Mouse (Mus musculus): Measurements from ENCODE around the gene Pex11g.

Pex11g gene

DNA sequence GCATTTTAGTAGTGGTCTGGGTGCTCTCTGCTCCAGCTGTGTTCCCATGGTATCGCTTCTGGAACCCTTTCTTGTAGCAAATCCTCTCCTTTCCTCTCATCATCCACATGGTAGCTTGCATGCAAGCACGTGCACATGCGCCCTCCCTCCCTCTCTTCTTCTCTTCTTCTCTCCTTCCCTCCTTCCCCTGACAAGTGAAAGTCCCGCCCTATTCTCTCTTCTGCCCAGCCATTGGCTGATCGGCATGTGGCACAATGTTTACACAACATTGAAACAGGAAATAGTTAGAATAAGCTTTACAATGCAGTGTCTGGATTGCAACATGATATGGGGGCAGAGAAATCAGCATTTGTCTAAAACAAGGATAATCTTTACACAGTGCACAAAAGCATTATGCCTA, 14.1 kb upstream of the Pex11g start:
- no peak for DNase-seq (ENCODE audit: low read depth)

DNA sequence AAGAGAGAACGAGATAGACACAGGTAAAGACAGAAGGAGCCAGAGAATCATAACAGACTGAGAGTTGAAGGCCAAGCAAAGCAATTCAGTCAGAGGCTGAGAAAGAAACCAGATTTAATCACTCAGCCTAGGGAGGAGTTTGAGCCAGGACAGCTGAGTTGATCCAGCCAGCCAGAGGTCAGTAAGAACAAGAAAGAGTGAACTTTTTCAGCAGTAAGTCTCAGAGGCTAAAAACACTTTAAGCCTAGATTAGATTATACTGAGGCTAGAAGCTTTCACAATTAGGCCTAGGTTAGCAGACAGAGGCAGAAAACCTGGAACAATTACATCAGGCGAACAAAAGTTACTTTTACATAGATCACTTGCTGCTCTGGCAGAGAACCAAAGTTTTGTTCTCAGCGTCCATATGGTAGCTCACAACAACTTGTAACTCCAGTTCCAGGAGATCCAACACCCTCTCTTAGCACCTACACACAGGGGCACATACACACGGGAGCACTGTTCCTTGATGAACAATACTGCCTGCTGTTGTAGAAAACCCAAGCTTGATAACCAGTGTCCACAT, 12.8 kb upstream of the Pex11g start:
- no peak for DNase-seq (ENCODE audit: low read depth)

DNA sequence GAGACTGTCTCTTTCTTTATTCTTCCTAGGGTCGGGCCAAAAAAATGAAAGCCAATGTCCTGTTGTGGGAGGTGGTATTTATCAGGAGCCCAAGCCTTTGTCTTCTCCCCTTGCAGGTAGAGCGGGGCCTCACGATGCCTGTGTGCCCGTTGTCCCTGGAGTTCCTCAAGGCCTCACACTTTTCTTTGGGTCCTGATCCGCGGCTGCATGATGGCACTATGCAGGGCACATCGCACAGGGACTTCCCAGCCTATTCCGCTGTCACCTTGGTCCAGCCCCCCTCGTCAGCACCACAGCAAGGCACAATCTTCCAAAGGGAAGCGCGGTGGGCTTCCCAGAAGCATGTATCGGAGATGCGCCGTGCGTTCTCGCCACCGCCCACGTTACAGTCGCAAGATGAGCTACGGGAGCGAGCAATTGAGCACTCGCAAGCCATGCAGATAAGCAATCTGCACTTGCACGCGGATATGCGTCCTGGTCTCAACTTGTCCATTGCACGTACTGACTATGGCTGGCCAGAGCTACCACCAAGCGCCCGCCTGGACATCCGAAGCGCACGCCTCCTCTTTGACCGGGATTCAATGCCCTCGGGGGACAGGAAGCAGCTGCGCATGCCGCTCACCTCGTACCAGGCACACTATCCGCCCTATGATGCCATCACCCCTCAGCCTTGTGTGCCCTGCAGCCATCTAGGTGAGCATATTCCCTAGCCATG, 8.4 kb upstream of the Pex11g start:
- DNase-seq (ENCODE audit: low read depth) = no peak

DNA sequence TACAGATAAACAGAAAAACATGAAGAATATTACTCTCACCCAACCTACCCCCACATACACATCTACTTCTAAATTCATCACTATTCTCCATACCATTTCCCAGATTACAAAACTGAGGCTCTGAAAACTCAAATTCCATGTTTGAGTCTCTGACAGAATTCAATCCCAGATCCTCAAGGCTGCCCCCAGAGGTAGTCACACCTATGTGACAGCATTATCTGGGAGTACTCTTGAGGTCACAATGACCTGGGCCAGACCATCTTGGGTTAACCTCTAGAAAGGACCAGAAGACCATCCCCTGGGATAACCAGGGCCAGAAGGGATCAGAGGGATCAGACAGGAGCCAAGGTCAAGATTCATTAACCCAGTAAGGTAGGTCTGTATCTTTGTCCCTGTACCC, 3.1 kb upstream of the Pex11g start, which contains the start of gene Tex45:
Gene Tex45 (plus strand): TSS at position 301 of the 400 bp plus-strand sequence.
- DNase-seq (ENCODE audit: low read depth) = no peak

DNA sequence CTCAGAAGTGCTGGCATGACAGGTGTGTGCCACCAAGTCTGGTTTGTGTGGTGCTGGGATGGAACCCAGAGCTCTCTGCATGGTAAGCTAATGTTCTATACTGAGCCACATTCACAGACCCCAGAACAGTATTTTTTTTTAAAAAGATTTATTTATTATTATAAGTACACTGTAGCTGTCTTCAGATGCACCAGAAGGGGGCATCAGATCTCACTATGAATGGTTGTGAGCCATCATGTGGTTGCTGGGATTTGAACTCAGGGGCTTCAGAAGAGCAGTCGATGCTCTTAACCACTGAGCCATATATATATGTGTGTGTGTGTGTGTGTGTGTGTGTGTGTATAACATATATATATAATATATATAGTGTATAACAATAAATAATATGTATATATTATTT, 1.4 kb upstream of the Pex11g start:
- DNase-seq (ENCODE audit: low read depth) = peak; percentile 29

DNA sequence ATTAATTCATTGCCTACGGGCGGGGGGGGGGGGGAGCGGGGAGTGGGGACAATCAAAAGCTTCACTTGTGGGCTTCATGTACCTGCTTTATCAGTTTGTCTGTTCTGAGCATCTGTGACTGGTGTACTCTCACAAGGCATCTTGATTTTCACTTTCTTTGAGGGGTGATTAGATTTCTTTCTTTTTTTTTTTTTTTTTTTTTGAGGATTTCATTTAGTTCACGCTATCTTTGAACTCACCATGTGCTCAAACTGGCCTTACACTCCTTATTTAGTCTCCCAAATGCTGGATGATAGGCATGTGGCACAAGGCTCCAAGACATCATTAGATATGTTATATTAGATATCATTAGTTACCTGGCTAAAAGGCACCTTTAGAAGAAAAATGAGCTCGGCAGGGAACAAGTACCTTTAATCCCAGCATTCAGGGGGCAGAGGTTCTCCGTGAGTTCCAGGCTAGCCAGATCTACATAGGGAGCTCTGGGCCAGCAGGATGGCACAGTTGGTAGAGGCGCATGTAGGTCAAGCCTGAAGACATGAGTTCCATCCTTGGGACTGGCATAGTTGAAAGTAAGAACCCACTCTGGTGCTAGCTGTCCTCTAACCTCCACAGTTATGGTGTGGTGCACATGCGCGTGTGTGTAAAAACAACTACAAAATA, 536 bp upstream of the Pex11g start:
- DNase-seq (ENCODE audit: low read depth) = peak; percentile 28

DNA sequence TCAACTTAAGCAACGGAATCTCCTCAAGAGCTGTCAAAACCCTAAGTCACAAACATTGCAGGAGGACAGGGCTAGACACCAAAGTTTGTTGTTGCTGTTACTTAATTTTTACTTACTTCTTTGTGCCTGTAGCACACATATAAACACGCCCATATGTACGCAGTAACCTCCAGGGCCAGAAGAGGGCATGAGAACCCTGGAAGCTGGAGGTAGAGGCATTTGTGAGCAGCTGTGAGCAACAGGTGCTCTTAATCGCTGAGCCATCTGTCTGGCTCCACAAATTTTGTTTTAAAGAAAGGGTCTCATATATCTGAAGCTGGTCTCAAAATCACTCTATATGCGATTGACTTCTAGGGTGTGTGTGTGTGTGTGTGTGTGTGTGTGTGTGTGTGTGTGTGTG, 3.2 kb downstream of the Pex11g start:
- DNase-seq (ENCODE audit: low read depth) = peak; percentile 58

DNA sequence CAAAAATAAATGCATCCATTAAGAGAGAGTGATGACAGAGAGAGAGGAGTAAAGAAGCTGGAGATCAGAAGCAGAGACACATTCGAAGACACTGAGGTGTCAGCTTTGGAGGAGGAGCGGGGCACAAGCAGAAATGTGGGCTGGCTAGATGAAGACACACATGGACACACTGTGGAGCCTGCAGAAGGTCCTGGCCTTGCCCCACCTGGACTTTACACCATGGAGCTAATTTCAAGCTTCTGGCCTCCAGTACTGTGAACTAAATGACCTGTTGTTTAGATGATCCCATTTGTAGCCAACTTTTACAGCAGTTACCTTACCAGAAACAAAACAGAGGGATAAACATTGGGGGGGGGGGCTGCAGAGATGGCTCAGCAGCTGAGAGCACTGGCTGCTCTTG, 4.2 kb downstream of the Pex11g start:
- DNase-seq (ENCODE audit: low read depth) = no peak

DNA sequence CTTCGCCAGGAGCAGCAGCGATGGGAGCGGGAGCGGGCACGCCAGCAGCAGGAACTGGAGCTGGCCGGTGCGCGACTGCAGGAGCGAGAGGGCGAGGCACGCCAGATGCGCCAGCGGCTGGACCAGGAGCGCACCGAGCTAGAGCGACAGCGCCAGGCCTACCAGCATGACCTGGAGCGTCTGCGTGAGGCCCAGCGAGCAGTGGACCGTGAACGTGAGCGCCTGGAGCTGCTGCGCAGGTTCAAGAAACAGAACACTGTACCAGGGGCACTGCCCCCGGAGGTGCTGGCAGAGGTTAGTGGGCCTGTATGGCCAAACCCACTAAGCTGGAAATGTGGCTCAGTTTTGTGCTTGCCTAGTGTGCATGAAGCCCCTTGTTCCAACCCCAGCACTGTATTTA, 15.5 kb downstream of the Pex11g start:
- no peak for DNase-seq (ENCODE audit: low read depth)

DNA sequence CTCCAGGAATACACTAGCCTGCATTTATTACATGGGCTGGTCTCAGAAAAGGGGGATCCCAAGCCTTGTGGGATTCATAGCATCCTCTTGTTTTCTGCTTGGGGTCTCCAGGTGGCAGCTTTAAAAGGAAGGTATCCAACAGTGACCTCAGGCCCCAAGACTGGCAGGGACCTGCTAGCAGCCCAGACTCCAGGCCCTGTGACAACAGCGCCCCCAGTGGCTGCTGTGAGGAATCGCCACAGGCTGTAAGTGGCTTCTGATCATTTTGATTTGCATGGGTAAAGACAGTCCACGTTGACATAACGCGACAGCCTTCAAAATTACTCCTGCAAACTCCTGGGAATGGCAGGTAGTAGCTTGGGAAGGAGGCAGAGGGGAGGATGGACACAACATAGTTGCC, 16.8 kb downstream of the Pex11g start:
- peak; percentile 68 for DNase-seq (ENCODE audit: low read depth)

DNA sequence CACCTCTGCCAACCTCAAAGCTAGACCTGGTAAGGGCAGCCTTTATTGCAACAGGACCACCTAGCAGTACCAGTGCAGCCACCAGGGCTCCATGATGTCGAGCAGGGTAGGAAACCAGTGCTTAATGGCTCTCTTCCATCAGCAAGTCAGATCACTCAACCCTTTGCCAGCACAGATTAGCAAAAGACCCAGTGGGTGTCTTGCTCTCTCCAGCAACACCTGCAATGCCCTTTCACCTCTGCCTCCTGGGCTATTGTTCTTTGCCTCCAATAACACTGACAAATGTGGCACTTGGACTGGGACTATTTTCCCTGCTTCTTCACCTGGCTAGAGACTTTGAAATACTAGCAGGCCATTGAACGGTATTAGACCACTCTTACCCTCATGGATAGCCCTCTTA, 18.3 kb downstream of the Pex11g start:
- no peak for DNase-seq (ENCODE audit: low read depth)

DNA sequence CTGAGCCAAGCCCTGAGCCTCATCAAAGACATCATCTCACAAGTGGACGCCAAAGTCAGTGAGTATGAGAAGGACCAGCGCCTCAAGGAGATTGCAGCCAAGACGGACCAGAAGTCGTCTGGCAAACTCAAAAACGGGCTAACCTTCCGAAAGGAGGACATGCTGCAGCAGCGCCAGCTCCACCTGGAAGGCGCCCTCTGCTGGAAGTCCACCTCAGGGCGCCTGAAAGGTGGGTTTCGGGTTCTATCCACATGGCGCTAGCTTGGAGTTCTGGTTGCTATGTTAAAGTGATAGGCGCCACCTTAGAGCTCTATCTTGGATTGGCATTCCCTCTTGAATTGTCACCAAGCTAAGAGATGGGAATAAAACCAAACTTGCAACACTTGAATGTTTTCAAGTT, 28.0 kb downstream of the Pex11g start:
- DNase-seq (ENCODE audit: low read depth) = peak; percentile 44

DNA sequence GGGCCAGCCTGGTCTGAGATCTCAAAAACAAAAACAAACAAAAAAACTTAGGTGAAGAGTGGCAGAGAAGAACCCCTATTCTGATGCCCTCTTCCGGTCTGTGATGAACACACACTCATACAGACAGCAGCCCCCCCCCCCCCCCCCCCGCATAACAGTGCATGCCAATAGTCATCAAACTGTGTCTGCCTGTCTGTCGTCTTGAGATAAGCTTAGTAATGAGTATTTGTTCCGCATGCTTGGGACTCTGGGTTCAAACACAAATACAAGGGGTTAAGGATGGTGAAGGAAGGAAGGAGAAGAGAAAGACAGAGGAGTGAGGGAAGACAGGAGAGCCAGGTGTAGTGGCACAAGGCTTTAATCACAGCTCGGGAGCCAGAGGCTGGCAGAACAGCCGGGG, 31.0 kb downstream of the Pex11g start:
- DNase-seq (ENCODE audit: low read depth) = no peak

DNA sequence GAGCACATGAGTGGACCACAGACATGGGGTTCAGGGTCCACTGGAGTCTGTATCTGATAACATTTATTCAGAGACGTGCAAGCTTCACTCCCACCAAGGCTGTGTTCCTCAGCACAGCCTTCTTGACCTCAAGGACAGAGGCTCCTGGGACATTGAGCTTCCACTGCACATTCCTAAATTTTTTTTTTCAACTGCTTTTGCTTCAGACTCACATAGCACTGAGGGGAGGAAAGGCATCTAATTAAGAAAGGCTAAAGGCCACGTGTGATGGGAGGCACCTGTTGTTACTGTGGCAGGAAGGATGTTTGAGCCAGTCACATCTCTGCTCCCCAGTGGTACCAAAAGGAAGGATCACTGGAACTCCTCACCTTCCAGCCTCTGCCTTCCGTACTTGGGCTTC, 36.4 kb downstream of the Pex11g start:
- DNase-seq (ENCODE audit: low read depth) = no peak

DNA sequence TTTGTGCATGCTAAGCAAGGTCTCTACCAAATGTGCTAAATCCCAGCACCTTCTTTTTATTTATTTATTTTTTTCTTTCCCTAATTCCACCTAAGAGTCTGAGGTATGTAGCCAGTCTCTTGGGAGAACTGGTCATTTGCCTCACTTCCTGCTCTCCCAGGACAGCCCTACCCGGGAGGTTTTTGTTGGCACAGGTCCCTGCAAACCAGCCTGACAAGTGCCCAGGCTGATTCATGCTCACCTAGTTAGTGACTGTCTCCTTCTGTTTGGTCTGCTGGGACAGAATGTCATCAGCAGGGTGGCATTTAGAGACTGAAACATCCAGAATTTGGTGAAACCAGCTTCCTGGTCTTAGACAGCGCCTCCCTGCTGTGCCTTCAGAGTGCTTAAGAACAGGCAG, 37.5 kb downstream of the Pex11g start:
- no peak for DNase-seq (ENCODE audit: low read depth)

DNA sequence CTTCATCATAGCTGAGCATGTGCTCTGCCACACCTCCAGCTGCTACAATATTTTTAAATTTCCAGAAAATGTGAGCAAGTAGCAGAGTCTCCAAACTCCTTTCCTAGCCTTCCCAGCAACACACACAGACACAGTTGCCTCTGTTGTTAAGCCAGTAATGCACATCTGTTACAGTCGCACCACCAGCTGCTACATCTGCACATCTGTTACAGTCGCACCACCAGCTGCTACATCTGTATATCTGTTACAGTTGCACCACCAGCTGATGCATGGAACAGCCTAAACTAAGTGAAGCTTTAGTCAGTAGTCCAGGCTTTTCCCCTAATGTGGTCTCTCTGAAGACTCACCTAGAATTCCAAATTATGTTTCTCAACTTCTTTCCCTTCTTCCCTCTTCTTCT, 39.1 kb downstream of the Pex11g start:
- DNase-seq (ENCODE audit: low read depth) = no peak

DNA sequence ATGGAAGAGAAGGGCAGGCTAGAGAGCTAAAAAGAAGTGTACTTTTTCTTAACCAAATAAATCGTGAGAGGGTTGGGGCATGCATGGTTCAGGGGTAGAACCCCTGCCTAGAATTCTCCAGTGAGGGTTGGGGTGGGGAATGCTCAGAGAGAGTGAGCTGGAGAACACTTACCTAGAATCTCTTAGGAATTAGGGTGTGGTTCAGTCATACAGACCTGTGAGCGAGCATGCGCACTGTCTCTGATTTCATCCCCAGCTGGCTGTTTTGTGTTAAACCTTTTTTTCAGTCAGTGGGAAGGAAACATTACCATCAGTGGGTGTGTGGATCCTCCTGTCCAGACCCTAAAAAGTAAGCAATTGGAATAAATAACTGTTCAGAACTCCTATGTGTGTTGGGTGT, 41.3 kb downstream of the Pex11g start:
- DNase-seq (ENCODE audit: low read depth) = no peak

DNA sequence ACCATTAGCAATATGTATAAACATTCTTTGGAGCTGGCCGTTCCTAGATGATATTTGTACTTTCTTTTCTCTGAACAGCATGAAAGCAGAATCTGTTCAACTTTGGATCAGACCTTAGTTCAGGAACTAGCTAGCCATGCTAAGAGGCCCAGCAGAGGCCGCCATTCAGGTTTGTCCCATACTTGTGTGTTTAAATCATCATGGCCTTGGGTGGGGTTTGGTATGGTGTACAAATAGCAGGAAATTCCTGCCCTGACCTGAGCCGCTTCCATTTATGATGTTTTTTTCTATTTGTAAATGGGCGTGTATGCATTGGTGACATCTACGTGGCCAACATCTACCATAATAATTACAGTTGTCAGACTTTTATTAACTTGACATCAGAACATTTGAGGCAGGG, 42.3 kb downstream of the Pex11g start:
- no peak for DNase-seq (ENCODE audit: low read depth)

DNA sequence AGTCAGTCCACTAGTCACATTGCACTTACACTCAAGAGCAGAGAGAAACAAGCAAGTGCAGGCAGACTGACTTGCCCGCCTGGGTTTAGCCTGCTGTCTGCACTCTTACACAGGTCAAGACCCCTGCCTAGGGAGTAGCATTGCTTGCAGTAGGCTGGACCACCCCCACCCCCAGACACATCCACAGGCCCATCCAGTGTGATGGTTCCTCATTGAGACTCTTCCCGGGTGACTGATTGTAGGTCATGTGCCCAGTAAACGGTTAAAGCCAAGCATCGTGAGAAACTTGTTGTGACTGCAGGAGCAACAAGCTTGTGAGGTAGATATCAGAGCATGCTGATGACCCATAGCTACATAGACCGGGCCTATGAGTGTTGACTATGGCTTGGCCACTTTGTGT, 46.0 kb downstream of the Pex11g start:
- no peak for DNase-seq (ENCODE audit: low read depth)

DNA sequence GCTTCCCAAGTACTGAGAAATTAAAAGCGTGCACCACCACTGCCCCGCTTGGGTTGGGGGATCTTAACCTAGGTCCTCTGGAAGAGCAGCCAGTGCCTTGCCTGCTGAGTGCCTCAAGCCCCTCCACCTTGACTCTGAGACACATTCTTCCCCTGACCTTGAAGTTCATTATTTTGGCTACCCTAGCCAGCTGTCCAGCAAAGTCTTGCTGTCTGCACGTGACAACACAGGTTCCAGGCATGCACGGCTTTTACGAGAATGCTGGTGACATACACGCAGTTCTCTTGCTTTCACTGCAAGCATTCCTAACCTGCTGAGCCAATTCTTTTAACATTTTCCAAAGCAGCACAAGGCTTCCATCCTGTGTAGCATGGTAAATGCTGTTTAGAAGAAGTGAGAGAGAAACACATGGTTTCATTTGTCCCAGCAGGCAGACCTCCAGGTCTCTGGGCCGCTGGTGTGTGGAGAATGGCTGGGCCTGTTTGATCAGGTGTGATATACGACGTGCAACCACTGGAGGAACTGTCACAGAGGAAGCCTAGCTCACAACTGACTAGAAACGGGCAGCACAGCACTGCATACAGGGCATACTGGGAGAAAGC, 47.3 kb downstream of the Pex11g start:
- no peak for DNase-seq (ENCODE audit: low read depth)

DNA sequence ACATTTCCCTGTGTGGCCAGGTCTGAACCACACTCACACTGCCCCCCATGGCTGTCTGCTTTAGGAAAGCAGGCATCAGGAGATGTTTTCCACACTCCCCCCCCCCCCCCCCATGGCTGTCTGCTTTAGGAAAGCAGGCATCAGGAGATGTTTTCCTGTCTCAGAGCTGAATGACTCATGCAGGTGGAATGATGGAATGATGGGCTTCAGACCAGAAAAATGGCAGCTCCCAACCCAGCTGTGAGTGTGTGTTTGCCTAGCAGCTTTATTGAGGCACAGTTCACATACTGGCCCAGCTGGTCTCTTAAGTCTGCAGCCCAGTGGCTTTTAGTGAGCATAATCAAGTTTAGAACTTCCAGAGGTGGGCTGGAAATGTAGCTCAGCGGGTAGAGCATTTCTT, 49.4 kb downstream of the Pex11g start:
- no peak for DNase-seq (ENCODE audit: low read depth)

DNA sequence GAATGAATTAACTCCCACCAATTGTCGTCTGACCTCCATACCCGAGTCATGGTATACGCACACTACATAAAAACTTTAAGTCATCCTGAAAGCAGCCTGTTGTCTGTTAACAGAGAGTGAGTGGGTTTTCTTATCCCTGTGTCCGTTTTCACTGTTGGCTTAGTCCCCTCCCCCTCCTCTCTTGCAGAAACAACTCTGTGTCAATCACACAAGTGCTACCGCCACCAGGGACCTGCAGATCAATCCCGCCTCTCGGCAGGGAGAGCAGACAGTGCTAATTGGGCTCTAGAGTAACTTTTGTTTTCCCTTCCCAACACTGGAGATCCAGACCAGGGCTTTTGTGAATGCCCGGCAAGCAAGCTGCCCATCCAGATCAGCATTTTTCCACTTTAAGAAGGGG, 50.0 kb downstream of the Pex11g start:
- no peak for DNase-seq (ENCODE audit: low read depth)

DNA sequence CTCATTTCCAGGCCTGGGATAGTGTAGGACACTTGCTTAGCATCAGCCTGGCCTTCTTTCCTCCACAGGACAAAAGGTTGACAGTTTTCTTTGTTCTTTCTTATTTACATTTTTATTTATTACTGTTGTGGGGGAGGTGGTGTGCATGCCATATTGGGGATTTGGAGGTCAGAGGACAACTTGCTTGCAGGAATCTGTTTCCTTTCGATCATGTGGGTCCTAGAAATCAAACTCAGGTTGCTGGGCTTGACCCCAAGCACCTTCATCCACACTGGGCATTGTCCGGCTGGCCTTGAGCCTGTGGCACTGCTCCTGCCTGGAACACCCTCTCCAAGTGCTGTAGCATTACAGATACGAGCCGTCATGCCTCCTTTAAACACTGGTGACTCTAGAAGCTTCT, 50.6 kb downstream of the Pex11g start:
- DNase-seq (ENCODE audit: low read depth) = no peak
